Mouse (Mus musculus) kidney, adult 18-20 months (tissue): Measurements from ENCODE around the gene Adam8.
A peak's percentile ranks its signal among the peaks of the same experiment; 100 is the strongest.

Experiments used
- DNase-seq: peaks from one replicate; pipeline ENCODE4 v3.0.0; 2021

Adam8 gene

GRCm38 (mm10) chr7:139944291-139945240, 47.8 kb downstream of the Adam8 start:
- no peak for DNase-seq

- peak; percentile 31 for DNase-seq
Observed at GRCm38 (mm10) chr7:139943674-139944281, 48.6 kb downstream of the Adam8 start, which contains the start of gene Utf1. Gene Utf1, plus strand, starts transcription at chr7:139943789.

GRCm38 (mm10) chr7:139940476-139941209, 51.7 kb downstream of the Adam8 start:
- DNase-seq, result no peak

- DNase-seq, result no peak
Observed at GRCm38 (mm10) chr7:139937810-139938209, 54.6 kb downstream of the Adam8 start.

GRCm38 (mm10) chr7:139937138-139937537, 55.2 kb downstream of the Adam8 start:
- no peak for DNase-seq

GRCm38 (mm10) chr7:139936705-139937104, 55.7 kb downstream of the Adam8 start:
- no peak for DNase-seq

- peak; percentile 11 for DNase-seq
Observed at GRCm38 (mm10) chr7:139930732-139931131, 61.6 kb downstream of the Adam8 start.
